Mouse (Mus musculus) thymus, adult 2 months (tissue): ENCODE measurements around the gene Kctd6.

Source experiments
- CTCF ChIP-seq: fragments of 200-500 bp; IDR thresholded peaks from 2 replicates; pipeline ENCODE4 v1.5.1; 2012; ENCODE audit warnings: mild to moderate bottlenecking, control low read depth, low read length, moderate library complexity, borderline replicate concordance; ENCODE audit not compliant: control insufficient read depth, poor library complexity, insufficient read depth; ENCODE audit errors: extremely low read depth
- POLR2A ChIP-seq: fragments of 200-500 bp; IDR thresholded peaks from 2 replicates; pipeline ENCODE4 v1.6.1; 2012; ENCODE audit warnings: mild to moderate bottlenecking, low read length, control low read depth, moderate library complexity; ENCODE audit not compliant: control insufficient read depth, poor library complexity, insufficient read depth; ENCODE audit errors: extremely low read depth

- TF ChIP-seq CTCF (no peak), POLR2A (no peak)
Observed at GRCm38 (mm10) chr14:8220912-8221311, 7.0 kb downstream of the Kctd6 start.
